Mouse (Mus musculus) megakaryocyte, embryonic 14.5 days (primary cell): ENCODE measurements at regions not wholly inside any gene's neighbourhood (a gene's known extent, or its start where the extent isn't known, plus 50 kb on each side); places are given as distances from the start of the nearest gene placed in this dataset.

Experiments
- FLI1 ChIP-seq: IDR thresholded peaks from 2 replicates; pipeline ENCODE4 v1.6.1; 2012; ENCODE audit warnings: low read length, inconsistent platforms, mixed read lengths
- GATA1 ChIP-seq: IDR thresholded peaks from 3 replicates; pipeline ENCODE4 v1.6.1; 2012; ENCODE audit warnings: mixed read lengths, low read length, inconsistent platforms, borderline replicate concordance

DNA sequence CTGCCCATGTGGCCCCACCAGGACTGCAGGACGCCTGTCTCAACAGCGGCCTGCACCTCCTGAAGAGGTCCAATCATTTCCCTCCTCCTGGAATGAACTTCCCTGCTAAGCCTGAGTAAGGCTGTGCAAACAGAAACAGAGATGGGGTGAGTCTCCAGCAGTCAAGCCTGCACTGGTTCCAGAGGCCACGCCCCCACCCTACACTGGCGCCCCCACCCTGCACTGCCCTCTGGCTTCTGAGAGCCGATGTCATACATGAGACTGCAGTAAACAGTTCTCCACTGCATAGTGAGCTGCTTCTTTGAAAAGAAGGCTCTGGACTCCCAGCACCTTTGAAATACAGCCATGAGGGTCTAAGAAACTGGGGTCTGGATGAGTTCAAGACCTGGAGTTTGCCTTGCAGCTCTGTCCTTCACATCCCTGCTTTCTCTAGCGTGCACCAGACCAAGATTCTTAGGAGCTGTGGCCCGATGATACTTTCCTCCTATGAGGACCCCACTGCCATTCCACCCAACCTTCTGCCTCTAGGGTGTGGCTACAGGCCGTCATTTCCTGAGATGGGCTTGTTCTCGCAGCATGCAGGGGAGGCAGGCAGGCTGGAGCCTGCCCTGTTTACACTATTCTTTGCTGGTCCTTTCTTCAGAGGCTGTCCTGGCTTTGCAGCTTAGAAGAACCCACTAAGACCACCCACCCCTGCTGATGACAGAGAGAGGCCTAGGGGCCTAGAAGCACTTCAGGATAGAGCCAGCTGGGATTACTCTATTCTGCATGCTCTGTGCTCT lies 144.0 kb upstream of the Camk1g start:
- no peak for TF ChIP-seq GATA1
- no peak for TF ChIP-seq FLI1
